Mouse (Mus musculus) limb, embryonic 13.5 days (tissue): ENCODE results near the gene Olfr313. TPM values are rescaled to one million over a fixed set of nuclear protein-coding genes. Genes with fewer than 3 reads are reported as not detected.

Experiments used
- ATAC-seq: fragments of 200-750 bp; cut with Nextera tagmentation; 2 replicates; pipeline ENCODE4 v1.8.0; 2017; ENCODE audit warnings: low read depth, moderate number of reproducible peaks, moderate TSS enrichment; ENCODE audit not compliant: low FRiP score
- H3K27ac ChIP-seq: fragments of 300-500 bp; sonication (generic); 2 replicates; pipeline ENCODE4 v1.5.1; 2015; ENCODE audit warnings: inconsistent platforms, mild to moderate bottlenecking, moderate library complexity
- H3K27me3 ChIP-seq: fragments of 300-500 bp; sonication (generic); 2 replicates; pipeline ENCODE4 v1.6.1; 2015; ENCODE audit warnings: mild to moderate bottlenecking, inconsistent platforms
- H3K36me3 ChIP-seq: fragments of 300-500 bp; sonication (generic); 2 replicates; pipeline ENCODE4 v1.6.1; 2015; ENCODE audit warnings: inconsistent platforms, mild to moderate bottlenecking, moderate library complexity
- H3K4me1 ChIP-seq: fragments of 300-500 bp; sonication (generic); 2 replicates; pipeline ENCODE4 v1.6.1; 2015; ENCODE audit warnings: inconsistent platforms
- H3K4me2 ChIP-seq: fragments of 300-500 bp; sonication (generic); replicated peaks from 2 replicates; pipeline ENCODE4 v1.6.1; 2015; ENCODE audit warnings: inconsistent platforms, mild to moderate bottlenecking, moderate library complexity
- H3K4me3 ChIP-seq: fragments of 300-500 bp; sonication (generic); 2 replicates; pipeline ENCODE4 v1.5.1; 2015; ENCODE audit warnings: moderate library complexity, mild to moderate bottlenecking, inconsistent platforms
- H3K9ac ChIP-seq: fragments of 300-500 bp; sonication (generic); 2 replicates; pipeline ENCODE4 v1.6.1; 2015; ENCODE audit warnings: mild to moderate bottlenecking, inconsistent platforms
- H3K9me3 ChIP-seq: fragments of 300-500 bp; sonication (generic); 2 replicates; pipeline ENCODE4 v1.6.1; 2016; ENCODE audit warnings: inconsistent platforms
- WGBS: fragments of 180-500 bp; shearing (Covaris S2); methylation state at CpG from one replicate; pipeline ENCODE4 v1.1.7; 2015; 5-methylcytosine and 5-hydroxymethylcytosine counted together
- polyA plus RNA-seq: library from polyadenylated mRNA; unstranded; fragments of >200 nt; fragmentation: Nextera tagmentation; extraction: Ambion mirVana; gene quantifications from 2 replicates; pipeline ENCODE4 v1.2.1, GENCODE M21; 2015

Gene Olfr313
- polyA plus RNA-seq, 1 experiment from 2014 or later, result not detected

GRCm38 (mm10) chr11:58860744-58861143, 45.9 kb downstream of the Olfr313 start:
- Histone ChIP-seq H3K27me3 (no peaks in the 10 kb centered on the region), H3K4me1 (no peaks in the 10 kb centered on the region), H3K36me3 (peaks cover 55% of the 10 kb centered on the region), H3K9me3 (peaks cover 32% of the 10 kb centered on the region), H3K4me2 (no peak overlapping the region), H3K27ac (no peak overlapping the region), H3K9ac (no peak overlapping the region), H3K4me3 (no peak overlapping the region)
- no peak for ATAC-seq
- WGBS, result 92% methylated on average over 8 of the region's 8 CpGs

- 3% methylated on average over 37 of the region's 37 CpGs for WGBS
- ATAC-seq, result peak; percentile 90
- H3K9me3 ChIP-seq, result no peaks in the 10 kb centered on the region
- H3K27ac ChIP-seq, result peak within 1 kb of the TSS; percentile 75; the same call in 1 of the 2 replicates
- peaks cover 14% of the 10 kb centered on the region for H3K4me1 ChIP-seq
- peak within 1 kb of the TSS; percentile 81 for H3K4me2 ChIP-seq
- peaks cover 22% of the 10 kb centered on the region for H3K36me3 ChIP-seq
- H3K4me3 ChIP-seq, result peak within 1 kb of the TSS; percentile 74
- peak within 1 kb of the TSS; percentile 84 for H3K9ac ChIP-seq
- H3K27me3 ChIP-seq, result no peaks in the 10 kb centered on the region
Observed at GRCm38 (mm10) chr11:58867039-58867953, 52.5 kb downstream of the Olfr313 start, which contains the start of gene 2810021J22Rik. Gene 2810021J22Rik (plus strand): TSS chr11:58867216.

- peaks cover 14% of the 10 kb centered on the region for H3K4me1 ChIP-seq
- H3K27me3 ChIP-seq, result no peaks in the 10 kb centered on the region
- H3K4me2 ChIP-seq, result peak overlapping the region; percentile 81
- no peaks in the 10 kb centered on the region for H3K9me3 ChIP-seq
- peak overlapping the region; percentile 84 for H3K9ac ChIP-seq
- no peak for ATAC-seq
- H3K36me3 ChIP-seq, result peaks cover 22% of the 10 kb centered on the region
- H3K27ac ChIP-seq, result no peak overlapping the region; the same call in 1 of the 2 replicates
- H3K4me3 ChIP-seq, result peak overlapping the region; percentile 74
- 78% methylated on average over 6 of the region's 6 CpGs for WGBS
Observed at GRCm38 (mm10) chr11:58867954-58868330, 53.1 kb downstream of the Olfr313 start.

Other genes starting within 250 kb of the Olfr313 start
- gene Olfr224, start 244.4 kb upstream of the Olfr313 start, polyA plus RNA-seq, result not detected in 2 replicates
- gene Olfr325, start 237.3 kb upstream of the Olfr313 start, polyA plus RNA-seq, result not detected in 2 replicates
- gene Olfr324, start 219.9 kb upstream of the Olfr313 start, polyA plus RNA-seq, result not detected in 2 replicates
- gene 2210407C18Rik, start 198.9 kb upstream of the Olfr313 start, polyA plus RNA-seq, result not detected in 2 replicates
- not detected in 2 replicates for gene Olfr323, start 184.5 kb upstream of the Olfr313 start, polyA plus RNA-seq
- 0.09 and 0.11 TPM in 2 replicates for gene Trim58, start 174.5 kb upstream of the Olfr313 start, polyA plus RNA-seq
- gene Olfr322, start 156.2 kb upstream of the Olfr313 start, polyA plus RNA-seq, result not detected in 2 replicates
- not detected in 2 replicates for gene Olfr320, start 133.9 kb upstream of the Olfr313 start, polyA plus RNA-seq
- gene Olfr319, start 115.8 kb upstream of the Olfr313 start, polyA plus RNA-seq, result not detected in 2 replicates
- gene Olfr318, start 91.0 kb upstream of the Olfr313 start, polyA plus RNA-seq, result not detected in 2 replicates
- gene Olfr317, start 75.8 kb upstream of the Olfr313 start, polyA plus RNA-seq, result not detected in 2 replicates
- gene Olfr316, start 62.3 kb upstream of the Olfr313 start, polyA plus RNA-seq, result not detected in 2 replicates
- gene Olfr315, start 41.8 kb upstream of the Olfr313 start, polyA plus RNA-seq, result not detected in 2 replicates
- not detected in 2 replicates for gene Olfr314, start 32.0 kb upstream of the Olfr313 start, polyA plus RNA-seq
- gene Fam183b, start 13.0 kb upstream of the Olfr313 start, polyA plus RNA-seq, result not detected in 2 replicates
- gene Olfr312, start 14.2 kb downstream of the Olfr313 start, polyA plus RNA-seq, result not detected in 2 replicates
- gene Olfr311, start 24.3 kb downstream of the Olfr313 start, polyA plus RNA-seq, result not detected in 2 replicates
- gene Gm12258, start 32.2 kb downstream of the Olfr313 start, polyA plus RNA-seq, result 12.8 and 12.9 TPM in 2 replicates
- 8.0 and 10.9 TPM in 2 replicates for gene 2810021J22Rik, start 52.2 kb downstream of the Olfr313 start, polyA plus RNA-seq
- gene Zfp39, start 89.2 kb downstream of the Olfr313 start, polyA plus RNA-seq, result 6.2 and 7.1 TPM in 2 replicates
- 0.11 TPM in 1 of 2 replicates, not detected in the other for gene Btnl10, start 102.9 kb downstream of the Olfr313 start, polyA plus RNA-seq
- 245 and 261 TPM in 2 replicates for gene Rnf187, start 123.9 kb downstream of the Olfr313 start, polyA plus RNA-seq
- 35.8 and 40.7 TPM in 2 replicates for gene Hist3h2ba, start 133.9 kb downstream of the Olfr313 start, polyA plus RNA-seq
- 29.6 and 29.9 TPM in 2 replicates for gene Hist3h2a, start 139.7 kb downstream of the Olfr313 start, polyA plus RNA-seq
- gene Trim17, start 139.7 kb downstream of the Olfr313 start, polyA plus RNA-seq, result 0.87 and 1.7 TPM in 2 replicates
- 23.8 and 24.0 TPM in 2 replicates for gene Trim11, start 163.1 kb downstream of the Olfr313 start, polyA plus RNA-seq